Mouse (Mus musculus): ENCODE results near the gene Psmb7.

DNA sequence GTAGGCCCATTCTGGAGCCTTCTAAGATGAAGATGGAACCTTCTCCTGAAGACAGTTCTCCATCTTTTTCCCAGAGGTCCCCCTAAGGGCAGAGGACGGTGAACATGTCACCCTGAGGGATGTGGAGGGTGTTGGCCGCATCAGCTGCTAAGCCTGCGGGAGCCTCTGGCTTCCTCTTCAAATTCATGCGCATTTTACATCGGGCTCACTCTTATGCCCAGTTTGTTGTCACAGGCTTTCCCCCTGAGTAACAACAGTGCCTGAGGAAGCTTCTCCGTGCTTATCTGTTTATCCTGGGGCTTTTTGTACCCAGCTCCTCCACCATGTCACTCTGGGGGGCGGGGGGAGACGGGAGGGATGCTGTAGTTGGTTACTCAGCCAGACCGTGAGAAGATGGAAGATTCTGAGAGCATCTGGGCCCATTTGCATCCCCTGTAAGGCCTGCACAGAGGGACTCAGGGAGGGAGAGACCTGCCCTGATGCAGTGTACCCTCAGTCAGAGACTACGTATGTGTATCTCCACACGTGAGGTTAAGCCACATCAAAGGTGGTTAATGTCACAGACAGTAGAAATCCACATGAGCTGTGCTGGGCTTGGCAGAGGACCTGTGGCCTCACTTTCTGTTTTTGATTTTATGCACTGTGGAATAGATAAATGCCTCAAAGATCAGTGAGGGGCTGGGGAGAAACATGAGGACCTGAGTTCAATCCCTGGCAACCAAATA, 95.9 kb downstream of the Psmb7 start:
- TF ChIP-seq CTCF (IDR thresholded peaks at IDR 0.05; ENCODE audit: borderline replicate concordance, control insufficient read depth, extremely low read depth, insufficient read depth, low read length, poor library complexity) (no peak), POLR2A (IDR thresholded peaks at IDR 0.05; ENCODE audit: control insufficient read depth, extremely low read depth, insufficient read depth, low read length, poor library complexity) (no peak)

All from thymus, adult 2 months (tissue).